Mouse (Mus musculus) midbrain, postnatal 0 days (tissue): ENCODE data around the gene Lhpp. TPM values are rescaled to one million over a fixed set of nuclear protein-coding genes. Genes with fewer than 3 reads are reported as not detected.

Experiments used
- ATAC-seq: fragments of 200-750 bp; cut with Nextera tagmentation; 2 replicates; pipeline ENCODE4 v1.8.0; 2017; ENCODE audit warnings: moderate number of reproducible peaks, mild to moderate bottlenecking, moderate TSS enrichment, moderate library complexity; ENCODE audit not compliant: low FRiP score
- DNase-seq: peaks from one replicate; pipeline ENCODE4 v3.0.0-alpha.2; 2015; ENCODE audit warnings: low spot score
- H3K27ac ChIP-seq: fragments of 300-500 bp; sonication (generic); 2 replicates; pipeline ENCODE4 v1.5.1; 2014; ENCODE audit warnings: low read depth, mild to moderate bottlenecking, low read length, mixed read lengths
- H3K27me3 ChIP-seq: fragments of 300-500 bp; sonication (generic); 2 replicates; pipeline ENCODE4 v1.6.1; 2014; ENCODE audit warnings: low read length, control low read depth, mixed read lengths; ENCODE audit not compliant: insufficient read depth
- H3K36me3 ChIP-seq: fragments of 300-500 bp; sonication (generic); 2 replicates; pipeline ENCODE4 v1.6.1; 2014; ENCODE audit warnings: low read length, control low read depth, mixed read lengths; ENCODE audit not compliant: insufficient read depth
- H3K4me1 ChIP-seq: fragments of 300-500 bp; sonication (generic); 2 replicates; pipeline ENCODE4 v1.6.1; 2014; ENCODE audit warnings: mild to moderate bottlenecking, control low read depth, antibody characterized with exemption, low read length, mixed read lengths; ENCODE audit not compliant: insufficient read depth
- H3K4me2 ChIP-seq: fragments of 300-500 bp; sonication (generic); 2 replicates; pipeline ENCODE4 v1.6.1; 2014; ENCODE audit warnings: low read depth, mild to moderate bottlenecking, low read length, mixed read lengths; ENCODE audit not compliant: poor library complexity, severe bottlenecking
- H3K4me3 ChIP-seq: fragments of 300-500 bp; sonication (generic); 2 replicates; pipeline ENCODE4 v1.5.1; 2014; ENCODE audit warnings: low read depth, mild to moderate bottlenecking, low read length, moderate library complexity
- H3K9ac ChIP-seq: fragments of 300-500 bp; sonication (generic); replicated peaks from 2 replicates; pipeline ENCODE4 v1.6.1; 2014; ENCODE audit warnings: mild to moderate bottlenecking, low read length, moderate library complexity, mixed read lengths; ENCODE audit not compliant: poor library complexity, severe bottlenecking
- H3K9me3 ChIP-seq: fragments of 300-500 bp; sonication (generic); 2 replicates; pipeline ENCODE4 v1.6.1; 2016; ENCODE audit warnings: low read length, control low read depth
- CTCF ChIP-seq: IDR thresholded peaks from 2 replicates; pipeline ENCODE4 v1.5.1; 2016; ENCODE audit warnings: antibody characterized with exemption, mild to moderate bottlenecking
- WGBS: fragments of 180-500 bp; shearing (Covaris S2); extraction: QIAGEN DNeasy Blood & Tissue Kit; methylation state at CpG from one replicate; pipeline ENCODE4 v1.1.7; 2014; 5-methylcytosine and 5-hydroxymethylcytosine counted together
- polyA plus RNA-seq: library from polyadenylated mRNA; unstranded; fragments of >200 nt; fragmentation: Nextera tagmentation; extraction: Ambion mirVana; gene quantifications from 2 replicates; pipeline ENCODE4 v1.2.1, GENCODE M21; 2015
- total RNA-seq: library from RNA; depleted of rRNA; stranded (reverse); fragments of >200 nt; gene quantifications from 2 replicates; pipeline ENCODE4 v1.2.3, GENCODE M21; 2014

Lhpp gene
- total and polyA plus RNA-seq, 2 experiments from 2014 or later, result 36.2 to 59.2 TPM

DNA sequence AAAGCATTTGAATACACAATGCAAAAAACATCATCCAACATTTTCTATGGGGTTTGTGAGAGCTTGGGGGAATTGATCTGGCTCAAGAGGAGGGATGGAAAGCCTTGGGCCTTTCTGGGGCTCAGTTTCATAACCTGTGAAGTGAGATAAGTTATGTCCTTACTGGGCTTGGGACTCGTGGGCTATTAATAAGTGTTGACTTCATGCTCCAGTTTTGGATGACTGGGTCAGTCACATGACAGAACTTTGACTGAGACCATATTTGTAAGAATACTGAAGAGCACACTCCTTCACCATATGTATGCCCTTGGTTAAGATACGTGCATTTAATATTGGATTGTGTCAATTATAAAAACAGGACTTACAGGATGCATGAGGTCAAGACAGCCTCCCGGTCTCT, 17.0 kb downstream of the Lhpp start:
- DNase-seq (no peak), ATAC-seq (no peak)
- no peaks in the 10 kb centered on the region for H3K27me3 ChIP-seq
- H3K4me3 ChIP-seq, result no peak overlapping the region
- H3K4me1 ChIP-seq, result no peaks in the 10 kb centered on the region
- H3K4me2 ChIP-seq, result no peak overlapping the region
- H3K27ac ChIP-seq, result no peak overlapping the region
- H3K9ac ChIP-seq, result no peak overlapping the region
- no peak for TF ChIP-seq CTCF
- no peaks in the 10 kb centered on the region for H3K36me3 ChIP-seq
- 88% methylated on average over 3 of the region's 3 CpGs for WGBS
- no peaks in the 10 kb centered on the region for H3K9me3 ChIP-seq

DNA sequence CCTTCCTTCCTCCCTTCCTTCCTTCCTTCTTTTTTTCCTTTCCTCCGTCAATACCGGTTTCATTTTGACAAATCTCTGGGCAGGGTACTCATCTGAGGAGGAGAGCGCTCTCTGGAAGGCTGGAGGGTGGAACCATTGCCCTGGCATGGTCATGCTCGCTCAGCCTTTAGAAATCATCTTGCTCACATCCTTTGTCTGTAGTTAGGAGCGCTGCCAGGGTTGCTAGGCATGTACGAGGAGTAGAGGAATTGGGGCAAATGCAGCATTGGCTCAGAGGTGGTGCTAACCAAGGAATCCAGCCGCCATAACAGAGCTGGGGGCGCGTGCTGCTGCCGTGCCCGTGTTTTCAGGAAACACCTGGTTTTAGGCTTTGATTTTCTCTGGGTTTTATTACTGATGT, 20.9 kb downstream of the Lhpp start:
- ATAC-seq, result peak; percentile 65
- peak; percentile 84 for DNase-seq
- Histone ChIP-seq H3K36me3 (0 out of 2 replicates have a peak, but pooled peaks cover 3% of the 10 kb centered on the region), H3K27me3 (no peaks in the 10 kb centered on the region), H3K4me1 (no peaks in the 10 kb centered on the region), H3K9ac (no peak overlapping the region), H3K4me2 (no peak overlapping the region), H3K4me3 (no peak overlapping the region), H3K27ac (no peak overlapping the region), H3K9me3 (no peaks in the 10 kb centered on the region)
- TF ChIP-seq CTCF, result no peak
- 64% methylated on average over 11 of the region's 11 CpGs for WGBS

DNA sequence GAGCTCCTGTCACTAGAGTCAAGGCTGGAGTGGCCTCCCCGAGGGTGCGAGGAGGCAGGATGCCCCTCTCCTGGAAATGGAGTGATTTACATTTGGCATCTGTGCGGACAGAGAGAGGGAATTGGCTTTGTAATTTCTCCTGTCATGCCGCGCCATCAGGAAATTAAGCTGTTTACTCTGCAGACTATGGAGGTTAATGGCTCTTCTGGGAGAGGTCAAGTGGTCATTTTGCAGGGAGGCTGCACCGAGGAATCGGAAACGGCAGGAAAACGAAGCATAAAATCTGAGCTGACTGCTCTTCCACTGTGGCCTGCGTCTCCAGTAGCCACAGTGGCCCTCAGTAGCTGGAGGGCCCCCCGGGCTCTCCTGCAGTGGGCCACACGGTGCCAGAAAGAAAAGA, 26.9 kb downstream of the Lhpp start:
- ATAC-seq, result no peak
- TF ChIP-seq CTCF, result no peak
- no peaks in the 10 kb centered on the region; the same call in 1 of the 2 replicates for H3K27me3 ChIP-seq
- no peaks in the 10 kb centered on the region for H3K9me3 ChIP-seq
- no peaks in the 10 kb centered on the region for H3K4me1 ChIP-seq
- no peak overlapping the region for H3K4me3 ChIP-seq
- no peak overlapping the region for H3K9ac ChIP-seq
- no peak overlapping the region for H3K4me2 ChIP-seq
- 21% methylated on average over 12 of the region's 12 CpGs for WGBS
- no peak for DNase-seq
- H3K27ac ChIP-seq, result no peak overlapping the region
- H3K36me3 ChIP-seq, result 0 out of 2 replicates have a peak, but pooled peaks cover 3% of the 10 kb centered on the region

DNA sequence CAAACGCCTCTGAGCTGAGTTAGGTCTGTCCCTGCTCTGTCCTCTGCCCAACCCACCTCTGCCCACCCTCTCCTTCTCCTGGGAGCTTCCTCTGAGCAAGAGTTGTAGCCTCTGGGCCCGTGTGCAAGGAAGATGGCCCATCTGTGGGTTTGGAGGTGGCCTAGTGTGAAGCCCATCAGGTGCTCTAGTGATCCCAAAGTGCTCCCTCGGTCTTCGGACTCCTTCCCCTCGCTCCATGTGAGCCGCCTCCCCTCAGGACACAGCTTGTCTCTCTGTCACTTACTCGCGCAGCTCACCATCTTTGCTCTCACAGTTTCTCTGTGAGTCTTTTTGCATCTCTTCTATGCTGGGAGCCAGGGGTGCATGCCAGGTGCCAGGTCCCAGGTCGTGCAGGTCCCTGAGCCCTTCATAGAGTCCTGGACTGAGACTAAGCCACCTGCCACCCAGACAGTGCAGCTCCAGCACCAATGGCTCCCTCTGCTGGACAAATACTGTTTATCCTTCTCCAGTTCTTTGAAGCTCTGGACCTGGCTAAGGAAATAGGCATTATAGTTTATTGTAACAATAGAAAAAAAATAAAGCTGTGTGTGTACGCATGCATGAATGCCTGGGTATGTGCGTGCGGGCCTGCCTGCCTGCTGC, 28.1 kb downstream of the Lhpp start:
- Histone ChIP-seq H3K9ac (no peak overlapping the region), H3K4me2 (no peak overlapping the region), H3K4me3 (no peak overlapping the region), H3K36me3 (peaks cover 7% of the 10 kb centered on the region; the same call in 1 of the 2 replicates), H3K9me3 (no peaks in the 10 kb centered on the region), H3K27me3 (no peaks in the 10 kb centered on the region; the same call in 1 of the 2 replicates), H3K27ac (no peak overlapping the region), H3K4me1 (no peaks in the 10 kb centered on the region)
- WGBS, result 64% methylated on average over 12 of the region's 12 CpGs
- ATAC-seq (no peak), DNase-seq (peak; percentile 83)
- peak; percentile 87 for TF ChIP-seq CTCF

DNA sequence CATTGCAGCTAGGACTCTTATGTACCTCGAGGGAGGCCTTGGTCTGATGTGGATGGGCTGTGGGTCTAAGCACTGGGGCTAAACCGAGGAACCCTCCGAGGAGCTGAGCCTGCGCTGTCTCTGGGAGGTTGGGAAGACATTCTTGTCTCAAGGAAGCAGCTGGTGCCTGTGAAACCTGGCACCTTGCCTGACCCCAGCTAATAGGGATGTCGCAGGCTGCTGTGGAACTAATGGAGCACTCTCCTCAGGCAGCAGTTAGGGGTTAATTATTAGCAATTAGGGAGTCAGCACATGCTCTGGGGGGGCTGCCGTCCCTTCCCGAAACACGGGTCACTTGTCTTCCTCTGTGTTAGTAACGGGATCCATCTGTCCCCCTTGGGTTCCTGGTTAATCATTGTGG, 30.5 kb downstream of the Lhpp start:
- H3K27ac ChIP-seq, result no peak overlapping the region
- no peaks in the 10 kb centered on the region for H3K9me3 ChIP-seq
- no peaks in the 10 kb centered on the region; the same call in 1 of the 2 replicates for H3K27me3 ChIP-seq
- DNase-seq (peak; percentile 72), ATAC-seq (no peak)
- no peak overlapping the region for H3K4me3 ChIP-seq
- peaks cover 4% of the 10 kb centered on the region; the same call in 1 of the 2 replicates for H3K36me3 ChIP-seq
- 54% methylated on average over 9 of the region's 9 CpGs for WGBS
- H3K9ac ChIP-seq, result no peak overlapping the region
- TF ChIP-seq CTCF, result no peak
- no peaks in the 10 kb centered on the region for H3K4me1 ChIP-seq
- H3K4me2 ChIP-seq, result no peak overlapping the region

- Histone ChIP-seq H3K9ac (no peak overlapping the region), H3K27ac (no peak overlapping the region), H3K36me3 (peaks cover 4% of the 10 kb centered on the region; the same call in 1 of the 2 replicates), H3K4me3 (no peak overlapping the region), H3K9me3 (no peaks in the 10 kb centered on the region), H3K27me3 (no peaks in the 10 kb centered on the region; the same call in 1 of the 2 replicates), H3K4me1 (no peaks in the 10 kb centered on the region), H3K4me2 (no peak overlapping the region)
- no peak for ATAC-seq
- no peak for DNase-seq
- TF ChIP-seq CTCF, result no peak
- WGBS, result 88% methylated on average over 1 of the region's 1 CpGs
These were observed 31.2 kb downstream of the Lhpp start for GRCm38 (mm10) chr7:132641606-132642005.
